Mouse (Mus musculus): Measurements from ENCODE around the gene Mrvi1. TPM values are rescaled to one million over a fixed set of nuclear protein-coding genes. Genes with fewer than 3 reads are reported as not detected.

Mrvi1 gene
- 3.7 and 5.1 TPM in 2 replicates for polyA plus RNA-seq (2015; fragmentation: Nextera tagmentation; extraction: Ambion mirVana)

DNA sequence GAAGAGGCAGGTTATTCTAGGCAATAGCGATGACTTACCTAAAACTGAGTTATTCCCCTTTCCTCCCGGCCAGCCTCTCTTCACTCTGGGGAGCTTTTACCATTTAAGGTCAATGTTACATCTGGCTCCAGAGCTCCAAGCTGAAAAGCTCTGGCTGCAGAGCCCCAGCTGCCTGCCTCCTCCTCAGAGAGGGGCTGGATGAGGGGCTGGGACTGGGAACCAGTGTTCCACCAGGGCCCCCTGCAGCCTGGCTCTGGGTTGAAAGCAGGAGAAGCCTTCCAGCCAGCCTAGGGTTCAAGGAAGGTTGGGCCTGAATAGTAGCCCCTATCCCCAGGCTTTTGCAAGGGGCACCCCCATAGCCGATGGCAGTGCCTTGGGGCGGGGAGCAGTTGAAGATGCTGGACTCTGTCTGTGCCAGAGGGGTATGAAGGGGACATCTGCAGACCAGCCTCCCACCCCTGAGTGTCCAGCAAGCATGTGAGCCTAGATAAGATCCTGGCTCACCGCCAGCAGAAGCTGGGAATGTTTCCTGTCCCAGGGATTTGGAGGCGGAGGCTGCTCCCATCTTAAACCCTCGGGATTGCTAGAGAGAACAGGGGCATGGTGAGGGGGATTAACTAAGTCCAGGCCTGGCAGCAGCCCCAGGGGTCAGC, at the start of gene Mrvi1:
Mrvi1 (minus strand) TSS at position 409 of the 653 bp plus-strand sequence.
- WGBS: 17% methylated on average over 7 of the region's 7 CpGs
- Histone ChIP-seq H3K4me3 (peak within 1 kb of the TSS; percentile 30), H3K27ac (peak within 1 kb of the TSS; percentile 83), H3K27me3 (no peaks in the 10 kb centered on the region), H3K9ac (0 out of 2 replicates have a peak within 1 kb of the TSS, but pooled peaks have one; percentile 27), H3K4me2 (peak within 1 kb of the TSS; percentile 49), H3K4me1 (replicated peaks) (peaks cover 34% of the 10 kb centered on the region), H3K36me3 (no peaks in the 10 kb centered on the region), H3K9me3 (replicated peaks) (no peaks in the 10 kb centered on the region)
- peak; percentile 54 for ATAC-seq (replicated peaks; ENCODE audit: insufficient number of reproducible peaks, insufficient read depth, low FRiP score, low read depth)

DNA sequence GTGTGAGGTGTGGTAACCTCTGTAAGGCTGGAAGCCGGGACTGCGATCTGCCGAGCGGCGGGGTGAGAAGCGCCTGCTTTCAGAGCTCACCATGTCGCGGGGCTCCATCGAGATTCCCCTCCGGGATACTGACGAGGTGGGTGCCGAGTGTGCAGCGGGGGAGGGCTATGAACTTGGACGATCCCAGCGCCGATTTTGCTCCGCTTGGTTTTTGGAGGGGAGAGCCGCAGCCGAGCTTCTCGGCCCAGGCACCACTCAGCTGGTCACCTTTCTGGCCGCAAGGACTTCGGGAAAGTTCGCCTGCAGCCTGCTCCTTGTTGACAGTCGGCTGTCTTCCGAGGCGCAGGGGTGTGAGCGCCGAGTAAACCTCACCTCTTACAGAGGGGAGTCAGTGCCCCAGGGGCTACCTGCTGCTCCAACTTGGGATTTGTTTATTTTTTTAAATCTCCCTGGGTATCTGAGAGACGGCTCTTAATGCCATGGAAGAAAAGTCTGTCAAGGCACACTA, 46.8 kb upstream of the Mrvi1 start:
- peak overlapping the region; percentile 83 for H3K9ac ChIP-seq
- under 1% methylated on average over 29 of the region's 29 CpGs for WGBS
- no peaks in the 10 kb centered on the region for H3K27me3 ChIP-seq
- ATAC-seq (replicated peaks; ENCODE audit: insufficient number of reproducible peaks, insufficient read depth, low FRiP score, low read depth): peak; percentile 19; the same call in 1 of the 2 replicates
- H3K4me1 ChIP-seq (replicated peaks): peaks cover 20% of the 10 kb centered on the region
- H3K4me2 ChIP-seq: peak overlapping the region; percentile 75
- H3K4me3 ChIP-seq: peak overlapping the region; percentile 88
- peak overlapping the region; percentile 98 for H3K27ac ChIP-seq
- H3K36me3 ChIP-seq: peaks cover 14% of the 10 kb centered on the region
- no peaks in the 10 kb centered on the region for H3K9me3 ChIP-seq (replicated peaks)

DNA sequence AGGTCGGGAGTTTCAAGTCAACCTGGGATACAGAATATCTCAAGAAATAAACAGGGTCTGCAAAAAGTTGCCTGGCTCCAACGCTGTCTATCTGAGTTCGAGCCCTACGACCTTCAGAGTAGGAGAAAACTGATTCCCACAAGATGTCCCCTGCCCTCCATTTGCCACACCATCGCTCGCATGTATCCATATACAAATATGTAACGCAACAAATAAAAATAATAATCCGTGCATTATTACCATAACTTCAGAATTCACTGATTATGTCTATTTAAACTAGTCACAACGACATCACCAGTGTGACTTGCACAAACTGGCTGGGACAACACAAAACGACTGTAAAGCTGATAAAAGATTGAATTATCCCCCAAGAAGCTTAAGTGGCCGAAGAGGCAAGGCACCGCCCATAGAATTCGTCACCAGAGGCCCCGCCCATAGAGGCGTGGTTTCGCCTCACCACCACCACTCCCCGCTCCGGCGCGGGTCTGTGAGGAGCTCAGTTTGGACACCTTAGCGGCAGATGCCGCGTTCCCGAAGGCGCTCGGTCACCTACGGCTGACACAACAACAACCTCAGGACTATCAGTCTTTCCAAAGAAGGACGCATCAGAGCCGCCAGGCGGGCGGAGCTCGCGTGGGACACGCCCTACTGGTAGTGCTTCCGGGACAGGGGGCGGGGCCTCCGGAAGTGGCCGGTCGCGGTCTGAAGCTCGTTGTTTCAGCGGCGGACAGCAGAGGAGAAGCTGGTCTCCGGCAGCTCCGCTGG, 46.2 kb upstream of the Mrvi1 start, which contains the start of gene Ctr9:
Ctr9 (plus strand) TSS at position 671 of the 765 bp plus-strand sequence.
- no peaks in the 10 kb centered on the region for H3K9me3 ChIP-seq (replicated peaks)
- 6% methylated on average over 45 of the region's 45 CpGs for WGBS
- peaks cover 22% of the 10 kb centered on the region for H3K4me1 ChIP-seq (replicated peaks)
- peak within 1 kb of the TSS; percentile 83 for H3K9ac ChIP-seq
- no peaks in the 10 kb centered on the region for H3K27me3 ChIP-seq
- peak; percentile 96 for ATAC-seq (replicated peaks; ENCODE audit: insufficient number of reproducible peaks, insufficient read depth, low FRiP score, low read depth)
- H3K4me2 ChIP-seq: peak within 1 kb of the TSS; percentile 75
- H3K36me3 ChIP-seq: peaks cover 10% of the 10 kb centered on the region; the same call in 1 of the 2 replicates
- H3K4me3 ChIP-seq: peak within 1 kb of the TSS; percentile 88
- peak within 1 kb of the TSS; percentile 98 for H3K27ac ChIP-seq

- no peaks in the 10 kb centered on the region for H3K36me3 ChIP-seq
- H3K9me3 ChIP-seq (replicated peaks): no peaks in the 10 kb centered on the region
- H3K4me1 ChIP-seq (replicated peaks): peaks cover 18% of the 10 kb centered on the region
- no peak overlapping the region for H3K4me3 ChIP-seq
- no peaks in the 10 kb centered on the region for H3K27me3 ChIP-seq
- 54% methylated on average over 4 of the region's 4 CpGs for WGBS
- H3K27ac ChIP-seq: no peak overlapping the region
- no peak overlapping the region for H3K4me2 ChIP-seq
- no peak for ATAC-seq (replicated peaks; ENCODE audit: insufficient number of reproducible peaks, insufficient read depth, low FRiP score, low read depth)
- H3K9ac ChIP-seq: no peak overlapping the region
Observed at GRCm38 (mm10) chr7:111024912-111025311, 42.7 kb upstream of the Mrvi1 start.

DNA sequence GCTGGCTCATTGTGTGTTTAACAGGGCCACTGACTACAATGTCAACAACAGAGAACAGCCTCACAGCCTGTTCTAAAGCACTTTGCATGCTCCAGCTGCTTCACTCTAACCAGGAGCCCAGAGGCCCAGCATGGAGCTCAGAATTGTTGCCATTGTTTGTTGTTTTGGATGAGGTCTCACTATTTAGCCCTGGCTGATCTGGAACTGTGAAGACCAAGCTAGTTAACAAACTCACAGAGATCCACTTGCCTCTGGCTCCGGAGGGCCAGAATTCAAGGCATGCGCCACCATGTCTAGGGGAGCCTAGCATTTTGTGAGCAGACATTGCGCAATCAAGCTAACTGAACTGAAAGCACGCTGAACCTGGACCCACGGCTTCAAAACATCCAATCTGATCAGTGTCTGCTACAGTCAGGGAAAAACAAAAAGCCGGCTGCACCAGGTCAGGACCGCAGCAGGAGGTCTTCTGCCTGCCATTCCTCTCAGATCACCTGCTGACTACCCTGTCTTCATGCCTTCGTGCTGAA, 41.9 kb upstream of the Mrvi1 start:
- Histone ChIP-seq H3K27ac (no peak overlapping the region), H3K4me2 (no peak overlapping the region), H3K4me1 (replicated peaks) (peaks cover 13% of the 10 kb centered on the region), H3K27me3 (no peaks in the 10 kb centered on the region), H3K9ac (no peak overlapping the region), H3K36me3 (no peaks in the 10 kb centered on the region), H3K9me3 (replicated peaks) (no peaks in the 10 kb centered on the region), H3K4me3 (no peak overlapping the region)
- no peak for ATAC-seq (replicated peaks; ENCODE audit: insufficient number of reproducible peaks, insufficient read depth, low FRiP score, low read depth)
- WGBS: 34% methylated on average over 8 of the region's 8 CpGs

- WGBS: 63% methylated on average over 4 of the region's 4 CpGs
- Histone ChIP-seq H3K4me1 (replicated peaks) (peaks cover 10% of the 10 kb centered on the region; the same call in 1 of the 2 replicates), H3K27ac (no peak overlapping the region), H3K9ac (no peak overlapping the region), H3K36me3 (no peaks in the 10 kb centered on the region), H3K9me3 (replicated peaks) (no peaks in the 10 kb centered on the region), H3K4me3 (no peak overlapping the region), H3K4me2 (no peak overlapping the region), H3K27me3 (no peaks in the 10 kb centered on the region)
- ATAC-seq (replicated peaks; ENCODE audit: insufficient number of reproducible peaks, insufficient read depth, low FRiP score, low read depth): no peak
Observed at GRCm38 (mm10) chr7:111020814-111021213, 38.6 kb upstream of the Mrvi1 start.

DNA sequence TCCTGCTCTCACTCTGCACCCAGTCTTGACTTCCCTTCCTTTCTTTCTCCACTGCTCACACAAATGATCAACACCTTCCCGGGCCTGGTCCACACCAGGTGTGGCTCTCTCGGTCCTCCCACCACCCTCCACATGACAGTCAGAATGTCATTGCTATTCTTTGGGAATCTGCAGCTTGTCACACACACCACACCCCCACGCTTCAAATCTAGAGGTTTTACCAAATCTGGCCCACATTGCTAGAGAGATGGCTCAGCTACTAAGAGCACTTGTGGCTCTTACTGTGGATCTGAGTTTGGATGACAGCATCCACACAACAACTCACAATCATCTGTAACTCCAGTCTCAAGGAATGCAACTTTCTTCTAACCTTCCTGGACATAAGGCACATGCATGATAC, 34.7 kb upstream of the Mrvi1 start:
- H3K36me3 ChIP-seq: no peaks in the 10 kb centered on the region
- no peak overlapping the region for H3K27ac ChIP-seq
- H3K4me3 ChIP-seq: no peak overlapping the region
- no peak for ATAC-seq (replicated peaks; ENCODE audit: insufficient number of reproducible peaks, insufficient read depth, low FRiP score, low read depth)
- no peak overlapping the region for H3K4me2 ChIP-seq
- H3K27me3 ChIP-seq: no peaks in the 10 kb centered on the region
- WGBS: 74% methylated on average over 3 of the region's 3 CpGs
- no peaks in the 10 kb centered on the region for H3K9me3 ChIP-seq (replicated peaks)
- H3K4me1 ChIP-seq (replicated peaks): no peaks in the 10 kb centered on the region
- H3K9ac ChIP-seq: no peak overlapping the region

DNA sequence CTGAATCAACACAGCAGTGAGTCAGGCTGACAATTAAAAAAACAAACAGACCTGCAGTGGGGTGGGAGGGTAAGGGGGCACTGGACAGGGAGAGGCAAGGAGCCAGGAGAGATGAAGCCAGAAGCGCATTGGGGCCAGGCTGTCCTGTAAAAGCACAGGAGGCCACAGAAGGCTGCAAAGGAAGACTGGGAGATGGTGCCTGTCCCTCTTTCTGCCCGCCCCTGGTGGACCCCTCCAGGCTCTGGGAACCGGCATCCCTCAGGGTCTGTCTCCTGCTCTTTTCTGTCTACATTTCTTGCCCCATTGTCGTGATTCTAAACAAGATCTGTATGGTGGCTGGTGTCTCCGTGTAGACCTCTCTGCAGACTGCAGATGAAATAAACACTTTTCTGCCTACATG, 33.5 kb upstream of the Mrvi1 start:
- Histone ChIP-seq H3K4me1 (replicated peaks) (no peaks in the 10 kb centered on the region), H3K9me3 (replicated peaks) (no peaks in the 10 kb centered on the region), H3K4me2 (no peak overlapping the region), H3K9ac (no peak overlapping the region), H3K36me3 (no peaks in the 10 kb centered on the region), H3K27ac (no peak overlapping the region), H3K4me3 (no peak overlapping the region), H3K27me3 (no peaks in the 10 kb centered on the region)
- 57% methylated on average over 5 of the region's 5 CpGs for WGBS
- ATAC-seq (replicated peaks; ENCODE audit: insufficient number of reproducible peaks, insufficient read depth, low FRiP score, low read depth): no peak

GRCm38 (mm10) chr7:111014893-111015292, 32.6 kb upstream of the Mrvi1 start:
- Histone ChIP-seq H3K4me1 (replicated peaks) (no peaks in the 10 kb centered on the region), H3K36me3 (no peaks in the 10 kb centered on the region), H3K27me3 (no peaks in the 10 kb centered on the region), H3K4me2 (no peak overlapping the region), H3K27ac (no peak overlapping the region), H3K9ac (no peak overlapping the region), H3K4me3 (no peak overlapping the region), H3K9me3 (replicated peaks) (no peaks in the 10 kb centered on the region)
- WGBS: 9% methylated on average over 5 of the region's 5 CpGs
- 0 out of 2 replicates have a peak, but pooled peaks have one; percentile 47 for ATAC-seq (replicated peaks; ENCODE audit: insufficient number of reproducible peaks, insufficient read depth, low FRiP score, low read depth)

DNA sequence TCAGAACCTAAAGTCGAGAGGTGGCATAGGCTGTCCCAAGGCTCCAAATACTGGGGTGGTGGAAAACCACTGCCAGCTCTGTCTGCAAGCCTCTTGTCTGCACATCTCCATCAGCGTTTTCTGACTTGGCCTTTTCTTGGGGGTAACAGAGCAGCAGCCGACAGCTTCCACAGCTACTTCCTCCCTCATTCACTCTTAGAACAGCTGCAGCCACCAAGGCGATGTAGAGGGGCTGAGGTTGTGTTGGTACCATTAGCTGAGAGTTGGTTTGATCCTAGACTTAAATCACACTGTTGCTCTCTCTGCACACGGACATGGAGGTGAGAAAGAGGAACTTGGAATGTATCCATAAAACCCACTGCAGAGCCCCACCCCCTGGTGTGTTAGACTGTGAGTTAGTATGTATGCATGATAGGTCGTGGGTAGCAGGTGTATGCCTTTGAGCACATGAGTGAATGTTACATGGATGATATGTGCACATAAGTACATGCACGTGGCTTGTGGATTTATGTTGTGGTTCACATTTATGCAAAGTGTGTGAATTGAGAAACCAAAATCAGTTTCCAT, 31.9 kb upstream of the Mrvi1 start:
- Histone ChIP-seq H3K27me3 (no peaks in the 10 kb centered on the region), H3K36me3 (no peaks in the 10 kb centered on the region), H3K9ac (no peak overlapping the region), H3K27ac (no peak overlapping the region), H3K9me3 (replicated peaks) (no peaks in the 10 kb centered on the region), H3K4me1 (replicated peaks) (no peaks in the 10 kb centered on the region), H3K4me2 (no peak overlapping the region), H3K4me3 (no peak overlapping the region)
- no peak for ATAC-seq (replicated peaks; ENCODE audit: insufficient number of reproducible peaks, insufficient read depth, low FRiP score, low read depth)
- WGBS: 68% methylated on average over 7 of the region's 7 CpGs

Data from heart, embryonic 15.5 days (tissue).